Mouse (Mus musculus) C2C12 (cell line): ENCODE results near the gene Cab39l.

Experiments used
- CEBPB ChIP-seq: IDR thresholded peaks from one replicate; pipeline ENCODE4 v1.6.1; 2011; ENCODE audit warnings: low read depth, mild to moderate bottlenecking, control low read depth, moderate library complexity
- CTCF ChIP-seq: IDR thresholded peaks from one replicate; pipeline ENCODE4 v1.5.1; 2011; ENCODE audit not compliant: control insufficient read depth, insufficient read depth, insufficient read length
- MAX ChIP-seq: IDR thresholded peaks from one replicate; pipeline ENCODE4 v1.6.1; 2011; ENCODE audit warnings: mild to moderate bottlenecking, control low read depth
- MYOD1 ChIP-seq: IDR thresholded peaks from one replicate; pipeline ENCODE4 v1.6.1; 2011; ENCODE audit warnings: low read depth; ENCODE audit not compliant: control insufficient read depth, insufficient read length
- USF1 ChIP-seq: IDR thresholded peaks from one replicate; pipeline ENCODE4 v1.6.1; 2011; ENCODE audit warnings: low read depth, mild to moderate bottlenecking, control low read depth, moderate library complexity

- no peak for TF ChIP-seq CTCF
- TF ChIP-seq USF1, result no peak
- TF ChIP-seq MYOD1, result no peak
- TF ChIP-seq CEBPB, result no peak
- no peak for TF ChIP-seq MAX
These were observed 51.6 kb downstream of the Cab39l start for GRCm38 (mm10) chr14:59492376-59492775.
